Mouse (Mus musculus) ES-E14 (cell line): Measurements from ENCODE around the gene Chaf1a.

ENCODE experiments used
- CHD2 ChIP-seq: IDR thresholded peaks from 2 replicates; pipeline ENCODE4 v1.6.1; 2014; ENCODE audit warnings: mild to moderate bottlenecking, low read depth, low read length, inconsistent platforms
- HCFC1 ChIP-seq: IDR thresholded peaks from 2 replicates; pipeline ENCODE4 v1.6.1; 2012; ENCODE audit warnings: low read length, inconsistent platforms, borderline replicate concordance; ENCODE audit not compliant: insufficient read depth
- MAFK ChIP-seq: IDR thresholded peaks from 2 replicates; pipeline ENCODE4 v1.6.1; 2014; ENCODE audit warnings: mild to moderate bottlenecking, low read depth, low read length, inconsistent platforms; ENCODE audit not compliant: insufficient read depth
- ZC3H11A ChIP-seq: IDR thresholded peaks from 2 replicates; pipeline ENCODE4 v1.6.1; 2012; ENCODE audit warnings: low read depth, mild to moderate bottlenecking, inconsistent platforms, low read length, borderline replicate concordance
- ZNF384 ChIP-seq: IDR thresholded peaks from 2 replicates; pipeline ENCODE4 v1.6.1; 2012; ENCODE audit warnings: low read depth, low read length, inconsistent platforms

- no peak for TF ChIP-seq HCFC1
- TF ChIP-seq ZC3H11A = no peak
- no peak for TF ChIP-seq CHD2
- no peak for TF ChIP-seq MAFK
- no peak for TF ChIP-seq ZNF384
Observed at GRCm38 (mm10) chr17:56015293-56015692, 24.9 kb upstream of the Chaf1a start.
